Mouse (Mus musculus) heart, adult 11 months (tissue): ENCODE measurements around the gene Zfp36.

Experiments
- DNase-seq: peaks from one replicate; pipeline ENCODE4 v3.0.0; 2022

Gene Zfp36

DNA sequence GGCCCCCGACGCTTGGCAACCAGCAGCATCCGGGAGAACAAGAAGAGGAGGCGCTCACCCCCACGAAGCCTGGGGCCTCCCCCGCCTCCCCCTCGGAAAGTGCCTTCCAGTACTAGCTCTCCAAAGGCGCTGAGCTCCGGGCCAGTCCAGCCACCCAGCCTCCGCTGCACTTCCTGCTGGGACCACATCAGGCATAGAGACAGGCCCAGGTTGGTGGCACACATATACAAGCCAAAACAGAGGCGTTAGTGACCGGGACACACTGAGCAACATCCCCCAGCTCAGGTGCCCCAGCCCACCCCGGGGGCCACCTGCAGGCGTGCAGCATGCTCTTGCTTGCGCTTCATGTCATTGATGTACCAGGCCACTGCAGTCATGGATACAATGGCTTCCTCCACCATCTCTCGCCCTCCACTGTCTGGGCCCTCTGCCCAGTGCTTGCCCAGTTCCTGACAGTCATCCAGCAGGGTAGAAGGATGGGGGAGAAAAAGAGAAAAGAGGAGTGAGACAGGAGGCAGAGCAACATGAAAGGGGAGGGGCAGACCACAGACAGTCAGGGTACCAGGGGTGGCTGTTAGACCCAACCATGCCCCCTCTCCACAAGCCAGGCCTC, 12.3 kb downstream of the Zfp36 start:
- peak; percentile 92 for DNase-seq

DNA sequence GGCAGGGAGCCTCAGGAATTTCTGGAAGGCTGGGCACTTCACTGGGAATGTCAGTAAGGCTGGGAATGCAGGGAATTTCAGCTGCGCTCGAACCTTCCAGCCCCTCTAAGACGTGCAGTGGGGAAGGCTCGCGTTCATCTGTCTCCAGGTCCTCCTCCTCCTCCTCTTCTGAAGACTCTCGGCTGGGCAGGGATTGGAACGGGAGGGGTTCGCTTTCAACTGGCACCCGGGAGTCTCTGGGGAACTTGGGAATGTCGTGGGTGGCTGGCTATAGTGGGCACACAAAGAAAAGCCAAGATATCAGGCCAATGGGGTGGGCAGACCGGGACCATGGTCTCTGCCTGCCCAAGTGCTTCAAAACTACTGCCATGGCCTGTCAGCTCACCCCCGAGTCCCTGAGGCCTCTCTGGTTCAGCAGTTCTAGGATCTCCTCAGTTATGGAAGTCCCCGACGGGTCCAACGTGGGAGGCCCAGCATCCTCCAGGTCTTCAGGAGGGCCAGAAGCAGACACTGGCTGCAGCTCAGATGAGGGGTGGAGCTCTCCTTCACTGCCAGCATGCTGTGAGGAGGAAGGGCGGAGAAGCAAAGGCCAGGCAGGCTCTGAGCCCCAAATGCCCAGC, 17.5 kb downstream of the Zfp36 start:
- DNase-seq: peak; percentile 90

DNA sequence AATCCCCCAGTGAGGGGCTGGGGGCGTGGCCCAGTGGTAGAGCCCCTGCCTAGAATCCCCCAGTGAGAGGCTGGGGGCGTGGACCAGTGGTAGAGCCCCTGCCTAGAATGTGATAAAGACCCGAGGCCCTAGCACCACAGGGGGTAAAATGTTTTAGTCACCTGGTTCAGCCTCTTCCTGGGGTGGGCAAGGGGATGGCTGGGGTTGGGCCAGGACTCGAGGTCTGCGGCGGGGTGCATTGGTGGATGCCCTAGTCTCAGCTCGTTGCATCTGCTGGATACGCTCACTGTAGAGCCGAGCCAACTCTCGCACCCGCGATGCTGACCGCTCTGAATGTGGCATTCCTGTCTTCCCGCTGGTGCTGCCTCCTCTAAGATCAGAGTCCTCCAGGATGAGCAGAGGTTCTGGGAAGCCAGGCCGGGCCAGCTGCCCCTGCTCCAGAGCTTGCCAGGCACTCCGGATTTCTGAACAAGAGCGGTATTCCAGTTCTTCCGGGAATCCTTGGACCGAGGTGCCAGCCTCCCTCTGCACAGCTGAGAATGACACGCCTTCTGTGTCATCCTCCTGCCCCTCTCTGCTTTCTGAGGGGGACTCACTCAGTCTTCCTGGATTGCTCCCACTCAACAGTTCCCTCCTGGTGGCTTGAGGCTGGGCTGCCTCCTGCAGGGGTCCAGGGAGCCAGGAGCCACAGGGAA, 18.3 kb downstream of the Zfp36 start:
- peak; percentile 89 for DNase-seq

DNA sequence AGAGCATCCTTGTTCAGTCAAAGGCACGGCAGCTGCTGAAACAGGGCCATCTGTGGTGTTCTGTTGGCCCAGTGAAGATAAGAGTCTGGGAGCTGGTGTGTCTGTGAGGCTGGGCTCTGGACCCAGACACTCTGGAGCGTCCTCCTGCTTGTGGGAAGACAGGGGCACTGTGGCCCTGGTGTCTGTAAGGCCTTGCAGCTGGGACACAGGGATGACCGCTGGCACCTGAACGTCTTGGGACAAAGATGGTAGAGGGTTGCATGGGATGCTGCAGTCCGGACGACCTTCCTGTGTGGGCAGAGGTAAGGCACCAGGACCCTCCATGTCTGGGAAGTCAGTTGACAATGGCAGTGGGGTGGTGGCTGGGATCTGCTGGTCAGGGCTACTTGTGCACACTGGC, 19.8 kb downstream of the Zfp36 start:
- peak; percentile 92 for DNase-seq

DNA sequence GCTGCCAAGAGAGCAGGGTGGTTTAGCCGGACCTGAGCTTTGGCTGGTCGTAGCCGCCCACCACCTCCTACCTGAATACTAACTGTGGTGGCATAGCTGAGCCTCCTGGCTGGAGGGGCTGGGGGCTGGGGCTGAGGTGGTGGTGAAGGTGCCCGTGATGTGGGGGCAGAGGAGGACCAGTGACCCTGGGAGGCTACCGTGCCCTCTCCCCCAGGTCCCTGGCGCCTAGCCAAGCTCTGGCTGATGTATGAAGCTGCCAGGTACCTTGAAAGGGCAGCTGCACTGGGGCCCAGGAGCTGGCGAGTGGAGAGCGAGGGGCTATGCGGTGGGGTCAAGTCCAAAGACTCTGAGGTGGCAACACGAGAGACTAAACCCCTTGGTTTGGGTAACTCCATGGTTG, 20.2 kb downstream of the Zfp36 start:
- peak; percentile 93 for DNase-seq

DNA sequence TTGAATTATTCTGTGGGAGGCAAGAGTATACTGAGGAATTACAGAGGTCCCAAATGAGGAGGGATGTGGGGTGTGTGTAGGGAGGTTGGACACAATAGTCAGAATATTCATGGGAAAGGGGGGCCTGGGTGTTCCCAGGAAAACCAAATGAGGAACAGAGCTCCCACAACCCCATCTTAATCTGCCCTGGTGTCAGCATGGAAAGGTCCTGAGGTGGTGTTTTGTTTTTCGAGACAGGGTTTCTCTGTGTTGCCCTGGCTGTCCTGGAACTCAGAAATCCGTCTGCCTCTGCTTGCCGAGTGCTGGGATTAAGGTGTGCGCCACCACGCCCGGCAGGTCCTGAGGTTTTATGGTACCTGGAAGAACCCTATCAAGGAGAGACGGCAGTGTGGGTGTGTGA, 21.6 kb downstream of the Zfp36 start:
- peak; percentile 90 for DNase-seq

GRCm38 (mm10) chr7:28357984-28358383, 22.1 kb downstream of the Zfp36 start:
- DNase-seq: peak; percentile 88

DNA sequence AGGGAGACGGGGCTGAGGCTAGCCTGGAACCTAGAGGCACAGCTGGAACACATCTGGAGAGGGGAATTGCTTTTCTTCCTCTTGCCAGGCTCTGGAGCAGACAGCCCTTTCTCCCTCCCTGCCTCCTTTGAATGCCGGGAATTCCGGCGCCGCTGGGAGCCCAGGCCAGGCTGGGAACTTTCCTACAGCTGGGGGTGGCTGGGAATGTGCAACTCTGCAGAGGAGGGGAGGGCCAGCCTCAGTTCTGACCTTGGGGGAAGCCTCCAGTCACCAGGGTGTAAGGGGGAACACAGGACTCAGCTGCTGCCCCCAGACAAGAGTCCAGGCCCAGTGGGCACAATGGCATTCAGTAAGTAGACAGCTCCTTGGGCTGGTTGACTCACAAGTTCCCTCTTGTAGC, 23.1 kb downstream of the Zfp36 start:
- peak; percentile 98 for DNase-seq

GRCm38 (mm10) chr7:28355221-28355620, 24.8 kb downstream of the Zfp36 start:
- DNase-seq: peak; percentile 87

GRCm38 (mm10) chr7:28354596-28354995, 25.5 kb downstream of the Zfp36 start:
- DNase-seq: no peak

DNA sequence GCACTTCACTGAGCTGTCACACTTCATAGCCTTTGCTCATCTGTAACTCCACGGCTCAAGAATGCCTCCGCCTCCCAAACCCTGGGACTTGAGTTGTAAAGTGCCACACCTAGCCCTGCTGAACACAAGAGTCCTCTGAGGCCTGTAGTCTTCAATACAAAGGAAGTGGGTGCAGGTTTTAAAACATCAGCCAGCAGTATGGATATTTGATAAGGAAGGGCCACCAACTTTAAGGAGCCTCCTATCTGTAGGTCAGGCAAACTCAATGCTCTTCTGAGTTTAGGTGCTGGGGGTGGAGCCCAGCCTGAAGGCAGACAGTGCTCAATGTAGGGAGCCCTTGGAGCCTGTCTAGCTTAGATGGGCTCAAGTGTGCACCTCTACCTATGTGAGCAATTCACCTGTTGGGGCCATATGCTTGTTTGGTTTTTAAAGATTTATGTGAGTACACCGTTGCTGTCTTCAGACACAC, 25.9 kb downstream of the Zfp36 start:
- peak; percentile 83 for DNase-seq

DNA sequence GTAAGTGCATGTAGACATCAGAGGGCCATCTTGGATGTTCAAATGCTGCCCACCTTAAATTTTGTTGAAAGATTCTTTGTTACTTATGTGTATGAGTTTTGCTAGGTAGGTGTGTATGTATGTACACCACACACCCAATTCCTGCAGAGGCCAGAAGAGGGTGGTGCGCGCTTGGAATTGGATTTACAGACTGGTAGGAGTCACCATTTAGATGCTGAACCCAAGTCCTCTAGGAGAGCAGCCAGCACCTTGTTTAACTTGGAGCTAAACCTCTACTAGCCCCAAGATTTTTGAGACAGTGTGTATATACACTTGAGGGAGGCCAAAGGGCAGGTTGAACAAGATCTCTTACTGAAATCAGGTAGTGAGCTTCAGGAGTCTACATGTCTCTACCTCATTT, 26.8 kb downstream of the Zfp36 start:
- peak; percentile 69 for DNase-seq

- peak; percentile 80 for DNase-seq
Observed at GRCm38 (mm10) chr7:28351676-28352191, 28.3 kb downstream of the Zfp36 start.

GRCm38 (mm10) chr7:28350155-28350883, 29.7 kb downstream of the Zfp36 start, which contains the start of gene Rps16:
Rps16 (plus strand) TSS chr7:28350652.
- DNase-seq: peak; percentile 100

DNA sequence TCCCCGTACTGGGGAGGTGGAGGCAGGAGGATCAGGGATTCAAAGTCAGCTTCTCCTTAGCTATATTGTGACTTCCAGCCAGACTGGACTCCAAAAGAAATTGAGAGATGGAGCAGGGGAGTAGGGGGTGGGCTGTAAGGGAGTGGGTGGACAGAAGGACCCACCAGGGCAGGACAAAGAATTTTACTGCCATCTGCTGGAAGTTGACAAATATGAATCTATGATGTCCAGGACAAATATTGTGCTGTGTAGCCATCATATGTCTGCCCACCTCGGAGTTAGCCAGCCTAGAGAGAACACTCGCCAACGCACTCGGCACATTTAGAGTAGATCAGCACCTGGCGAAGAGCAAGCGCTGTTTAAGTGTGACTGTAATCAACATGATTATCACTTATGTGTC, 31.5 kb downstream of the Zfp36 start:
- peak; percentile 76 for DNase-seq

DNA sequence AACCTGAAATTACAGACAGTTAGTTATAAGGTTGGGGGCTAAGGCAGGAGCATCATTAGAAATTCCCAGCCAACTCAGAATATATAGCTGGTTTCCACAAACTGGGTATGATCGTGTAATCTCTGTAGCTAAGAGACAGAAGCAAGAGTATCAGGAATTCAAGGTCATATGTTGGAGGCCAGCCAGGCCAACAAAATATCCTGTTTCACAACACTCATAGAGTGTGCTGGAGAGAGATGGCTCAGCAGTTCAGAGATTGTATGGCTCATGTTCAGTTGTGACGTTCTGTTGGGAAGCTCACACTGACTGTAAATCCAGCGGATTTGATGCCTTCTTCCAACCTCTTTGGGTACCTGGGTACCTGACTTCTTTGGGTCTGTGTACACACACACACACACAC, 32.3 kb downstream of the Zfp36 start:
- DNase-seq: peak; percentile 87

DNA sequence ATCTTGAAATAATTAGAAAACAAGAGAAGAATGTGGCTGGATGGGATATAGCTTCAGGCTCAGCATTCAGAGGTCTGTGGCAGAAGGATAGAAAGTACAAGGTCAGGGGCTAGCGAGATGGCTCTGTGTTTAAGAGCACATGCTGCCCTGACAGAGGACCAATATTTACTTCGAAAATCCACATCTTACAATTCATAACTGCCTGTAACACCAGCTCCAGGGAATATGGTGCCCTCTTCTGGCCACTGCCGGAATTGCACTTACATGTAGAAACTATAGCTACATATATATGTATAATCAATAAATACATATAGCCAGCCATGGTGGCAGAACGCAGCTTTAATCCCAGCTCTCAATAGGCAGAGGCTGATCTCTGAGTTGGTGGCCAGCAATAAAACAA, 35.4 kb downstream of the Zfp36 start:
- no peak for DNase-seq

DNA sequence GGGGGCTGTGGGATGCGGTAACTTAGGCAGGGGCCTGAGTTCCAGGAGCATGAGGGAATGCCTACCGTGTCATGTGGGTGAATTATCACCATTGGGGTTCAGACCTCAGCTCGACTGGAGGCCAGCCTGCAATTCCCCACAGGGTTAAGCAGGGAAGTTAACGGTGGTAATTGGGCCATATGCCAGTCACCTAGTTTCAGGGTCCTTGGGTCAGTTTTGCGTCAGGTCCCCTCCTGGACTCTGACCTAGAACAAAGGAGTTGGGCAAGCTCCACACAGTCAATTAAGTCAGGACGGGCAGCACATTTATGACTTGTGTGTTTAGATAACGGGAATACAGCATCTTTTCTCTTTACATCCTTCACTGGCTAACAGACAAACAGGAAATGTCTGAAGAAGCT, 38.7 kb downstream of the Zfp36 start:
- peak; percentile 88 for DNase-seq

DNA sequence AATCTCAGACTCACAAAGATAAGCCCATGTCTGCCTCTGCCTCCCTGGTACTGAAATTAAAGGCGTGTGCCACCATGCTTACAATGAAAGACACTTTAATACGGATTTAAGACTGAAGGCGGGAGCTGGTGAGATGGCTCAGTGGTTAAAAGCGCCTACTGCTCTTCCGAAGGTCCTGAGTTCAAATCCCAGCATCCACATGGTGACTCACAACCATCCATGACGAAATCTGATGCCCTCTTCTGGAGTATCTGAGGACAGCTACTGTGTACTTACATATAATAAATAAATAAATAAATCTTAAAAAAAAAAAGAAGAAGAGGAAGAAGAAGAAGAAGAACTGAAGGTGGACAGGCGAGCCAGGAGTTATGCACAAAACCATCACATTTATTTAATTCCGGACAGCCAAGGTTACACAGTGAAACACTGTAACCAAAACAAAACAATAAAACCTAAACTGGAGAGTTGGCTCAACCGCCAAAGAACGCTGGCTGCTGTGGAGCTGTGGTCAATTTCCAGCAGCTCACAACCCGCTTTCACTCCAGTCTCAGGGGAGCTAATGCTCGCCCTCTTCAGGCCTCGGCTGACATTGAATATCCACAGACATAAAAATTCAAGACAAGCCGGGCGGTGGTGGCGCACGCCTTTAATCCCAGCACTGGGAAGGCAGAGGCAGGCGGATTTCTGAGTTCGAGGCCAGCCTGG, 40.7 kb downstream of the Zfp36 start:
- peak; percentile 97 for DNase-seq

DNA sequence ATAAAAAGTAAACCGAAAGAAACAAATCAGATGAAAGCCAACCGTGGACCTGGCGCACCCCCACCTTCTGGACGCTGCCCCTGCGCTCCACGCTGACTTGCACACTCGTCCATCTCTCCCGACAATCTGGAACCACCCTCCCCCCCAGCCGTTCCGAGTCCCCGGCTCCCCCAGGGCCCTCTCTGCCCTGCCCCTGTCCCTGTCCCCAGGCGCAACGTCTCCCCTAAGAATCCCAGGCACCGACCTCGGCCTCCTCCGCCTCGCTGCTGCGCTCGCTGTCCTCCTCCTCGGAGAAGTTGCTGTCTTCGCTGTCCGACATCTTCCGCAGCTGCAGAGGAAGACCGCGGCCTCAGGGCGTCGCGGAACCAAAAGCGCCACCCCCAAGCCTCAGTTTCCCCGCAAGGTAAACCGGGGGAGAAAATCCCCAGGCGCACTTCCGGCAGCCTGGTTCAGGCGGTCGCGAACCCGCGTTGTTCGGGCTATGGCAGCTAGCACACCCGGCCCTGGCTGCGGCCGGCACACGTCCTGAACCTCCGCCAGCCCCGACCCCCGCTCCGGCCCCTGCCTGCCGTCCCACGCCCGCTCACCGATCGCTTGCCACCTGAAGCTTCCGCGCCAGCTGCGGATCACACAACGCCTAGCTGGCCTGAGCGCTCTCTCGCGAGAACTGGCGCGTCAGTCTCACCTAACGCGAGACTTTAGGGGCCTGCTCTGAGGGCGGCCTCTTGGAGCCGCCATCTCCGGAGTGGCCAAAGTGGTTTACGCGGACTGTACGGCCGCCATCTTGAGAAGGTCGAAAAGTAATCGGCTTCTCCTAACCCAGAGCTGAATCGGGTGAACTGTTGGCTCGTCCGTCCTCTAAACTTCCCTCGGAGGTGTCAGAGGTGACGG, 41.7 kb downstream of the Zfp36 start, which contains the start of gene Supt5:
Supt5 (minus strand) TSS at position 639 of the 891 bp plus-strand sequence.
- peak; percentile 100 for DNase-seq

DNA sequence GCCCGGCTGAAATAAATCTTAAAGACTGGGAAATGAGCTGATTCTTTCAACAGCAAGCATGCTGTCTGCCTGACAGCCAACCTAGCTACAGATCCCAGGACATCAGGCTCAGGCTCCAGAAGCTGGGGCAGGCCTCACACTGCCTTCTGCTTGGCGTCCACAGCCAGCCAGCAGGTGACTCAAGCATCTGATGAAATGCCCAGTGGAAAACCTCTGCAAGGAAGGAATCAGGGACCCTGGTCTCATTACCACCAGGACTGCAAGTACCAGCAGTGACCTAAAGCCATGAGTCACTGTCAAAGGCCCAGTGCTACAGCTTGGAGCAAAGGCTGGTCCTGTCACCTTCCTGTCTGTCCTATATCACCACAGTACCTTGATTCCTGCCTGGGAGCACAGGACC, 44.6 kb downstream of the Zfp36 start:
- peak; percentile 82 for DNase-seq
